Mouse (Mus musculus) forebrain, embryonic 11.5 days (tissue): ENCODE measurements at regions not wholly inside any gene's neighbourhood (a gene's known extent, or its start where the extent isn't known, plus 50 kb on each side); places are given as distances from the start of the nearest gene placed in this dataset.

ENCODE experiments used
- ATAC-seq: fragments of 200-750 bp; cut with Nextera tagmentation; replicated peaks from 2 replicates; pipeline ENCODE4 v1.8.0; 2017; ENCODE audit warnings: moderate TSS enrichment; ENCODE audit not compliant: low FRiP score
- DNase-seq: peaks from one replicate; pipeline ENCODE4 v3.0.0-alpha.2; 2017; ENCODE audit warnings: low spot score
- H3K27ac ChIP-seq: fragments of 300-500 bp; sonication (generic); 2 replicates; pipeline ENCODE4 v1.5.1; 2014; ENCODE audit warnings: low read depth, low read length
- H3K27me3 ChIP-seq: fragments of 300-500 bp; sonication (generic); 2 replicates; pipeline ENCODE4 v1.6.1; 2014; ENCODE audit warnings: mild to moderate bottlenecking, low read length, mixed read lengths; ENCODE audit not compliant: control insufficient read depth, insufficient read depth
- H3K36me3 ChIP-seq: fragments of 300-500 bp; sonication (generic); 2 replicates; pipeline ENCODE4 v1.6.1; 2014; ENCODE audit warnings: mild to moderate bottlenecking, low read length, moderate library complexity, mixed read lengths; ENCODE audit not compliant: control insufficient read depth, insufficient read depth
- H3K4me1 ChIP-seq: fragments of 300-500 bp; sonication (generic); replicated peaks from 2 replicates; pipeline ENCODE4 v1.6.1; 2014; ENCODE audit warnings: low read length, mixed read lengths; ENCODE audit not compliant: control insufficient read depth, insufficient read depth
- H3K4me2 ChIP-seq: fragments of 300-500 bp; sonication (generic); 2 replicates; pipeline ENCODE4 v1.6.1; 2014; ENCODE audit warnings: low read depth, mild to moderate bottlenecking, low read length, moderate library complexity, mixed read lengths; ENCODE audit not compliant: severe bottlenecking
- H3K4me3 ChIP-seq: fragments of 300-500 bp; sonication (generic); 2 replicates; pipeline ENCODE4 v1.5.1; 2014; ENCODE audit warnings: low read depth, low read length
- H3K9ac ChIP-seq: fragments of 300-500 bp; sonication (generic); 2 replicates; pipeline ENCODE4 v1.6.1; 2014; ENCODE audit warnings: low read length
- H3K9me3 ChIP-seq: fragments of 300-500 bp; sonication (generic); 2 replicates; pipeline ENCODE4 v1.6.1; 2016; ENCODE audit warnings: low read length, mixed read lengths; ENCODE audit not compliant: control insufficient read depth
- WGBS: fragments of 180-500 bp; shearing (Covaris S2); extraction: QIAGEN DNeasy Blood & Tissue Kit; methylation state at CpG from one replicate; pipeline ENCODE4 v1.1.7; 2014; 5-methylcytosine and 5-hydroxymethylcytosine counted together

GRCm38 (mm10) chr4:45746451-45746850, 52.4 kb upstream of the Aldh1b1 start:
- H3K9me3 ChIP-seq, result no peaks in the 10 kb centered on the region
- no peaks in the 10 kb centered on the region for H3K27me3 ChIP-seq
- DNase-seq, result no peak
- H3K36me3 ChIP-seq, result no peaks in the 10 kb centered on the region
- no peak overlapping the region for H3K9ac ChIP-seq
- no peak overlapping the region for H3K4me2 ChIP-seq
- ATAC-seq, result no peak
- H3K27ac ChIP-seq, result no peak overlapping the region
- H3K4me1 ChIP-seq, result no peaks in the 10 kb centered on the region
- WGBS, result 81% methylated on average over 3 of the region's 3 CpGs
- no peak overlapping the region for H3K4me3 ChIP-seq

- Histone ChIP-seq H3K4me2 (no peak overlapping the region), H3K9ac (no peak overlapping the region), H3K27ac (no peak overlapping the region), H3K4me1 (no peaks in the 10 kb centered on the region), H3K9me3 (no peaks in the 10 kb centered on the region), H3K4me3 (no peak overlapping the region), H3K36me3 (no peaks in the 10 kb centered on the region), H3K27me3 (no peaks in the 10 kb centered on the region)
- 73% methylated on average over 9 of the region's 9 CpGs for WGBS
- DNase-seq, result no peak
- no peak for ATAC-seq
Observed at GRCm38 (mm10) chr4:45745746-45746145, 53.1 kb upstream of the Aldh1b1 start.

GRCm38 (mm10) chr4:45744849-45745407, 53.9 kb upstream of the Aldh1b1 start:
- no peak for ATAC-seq
- no peak overlapping the region for H3K4me3 ChIP-seq
- H3K4me1 ChIP-seq, result no peaks in the 10 kb centered on the region
- no peaks in the 10 kb centered on the region for H3K36me3 ChIP-seq
- H3K9ac ChIP-seq, result no peak overlapping the region
- no peaks in the 10 kb centered on the region for H3K9me3 ChIP-seq
- DNase-seq, result no peak
- H3K27me3 ChIP-seq, result no peaks in the 10 kb centered on the region
- no peak overlapping the region for H3K27ac ChIP-seq
- no peak overlapping the region for H3K4me2 ChIP-seq
- WGBS, result 98% methylated on average over 4 of the region's 4 CpGs

- Histone ChIP-seq H3K9ac (no peak overlapping the region), H3K4me1 (peaks cover 4% of the 10 kb centered on the region; the same call in 1 of the 2 replicates), H3K4me3 (no peak overlapping the region), H3K9me3 (no peaks in the 10 kb centered on the region), H3K36me3 (no peaks in the 10 kb centered on the region), H3K4me2 (no peak overlapping the region), H3K27ac (no peak overlapping the region), H3K27me3 (no peaks in the 10 kb centered on the region)
- no peak for ATAC-seq
- DNase-seq, result no peak
- WGBS, result 88% methylated on average over 12 of the region's 12 CpGs
Observed at GRCm38 (mm10) chr4:45740779-45741365, 58.0 kb upstream of the Aldh1b1 start.

GRCm38 (mm10) chr4:45740319-45740718, 58.5 kb upstream of the Aldh1b1 start:
- Histone ChIP-seq H3K27me3 (no peaks in the 10 kb centered on the region), H3K4me1 (peaks cover 4% of the 10 kb centered on the region; the same call in 1 of the 2 replicates), H3K36me3 (no peaks in the 10 kb centered on the region), H3K9me3 (no peaks in the 10 kb centered on the region), H3K4me2 (no peak overlapping the region), H3K4me3 (no peak overlapping the region), H3K9ac (no peak overlapping the region), H3K27ac (no peak overlapping the region)
- DNase-seq (no peak), ATAC-seq (no peak)
- WGBS, result 83% methylated on average over 5 of the region's 5 CpGs

- H3K4me3 ChIP-seq, result no peak overlapping the region
- 89% methylated on average over 3 of the region's 3 CpGs for WGBS
- DNase-seq, result no peak
- peaks cover 4% of the 10 kb centered on the region; the same call in 1 of the 2 replicates for H3K4me1 ChIP-seq
- H3K36me3 ChIP-seq, result no peaks in the 10 kb centered on the region
- no peaks in the 10 kb centered on the region for H3K27me3 ChIP-seq
- ATAC-seq, result no peak
- no peak overlapping the region for H3K9ac ChIP-seq
- no peaks in the 10 kb centered on the region for H3K9me3 ChIP-seq
- no peak overlapping the region for H3K27ac ChIP-seq
- no peak overlapping the region for H3K4me2 ChIP-seq
Observed at GRCm38 (mm10) chr4:45739696-45740095, 59.1 kb upstream of the Aldh1b1 start.

- Histone ChIP-seq H3K4me2 (no peak overlapping the region), H3K9me3 (no peaks in the 10 kb centered on the region), H3K9ac (no peak overlapping the region), H3K4me3 (no peak overlapping the region), H3K4me1 (peaks cover 4% of the 10 kb centered on the region; the same call in 1 of the 2 replicates), H3K27ac (no peak overlapping the region), H3K36me3 (no peaks in the 10 kb centered on the region), H3K27me3 (no peaks in the 10 kb centered on the region)
- WGBS, result 66% methylated on average over 9 of the region's 9 CpGs
- DNase-seq (no peak), ATAC-seq (no peak)
Observed at GRCm38 (mm10) chr4:45739168-45739567, 59.7 kb upstream of the Aldh1b1 start.

GRCm38 (mm10) chr4:45738746-45739145, 60.1 kb upstream of the Aldh1b1 start:
- Histone ChIP-seq H3K36me3 (no peaks in the 10 kb centered on the region), H3K4me2 (no peak overlapping the region), H3K4me3 (no peak overlapping the region), H3K27ac (no peak overlapping the region), H3K4me1 (peaks cover 4% of the 10 kb centered on the region; the same call in 1 of the 2 replicates), H3K27me3 (no peaks in the 10 kb centered on the region), H3K9me3 (no peaks in the 10 kb centered on the region), H3K9ac (no peak overlapping the region)
- no peak for DNase-seq
- ATAC-seq, result no peak
- WGBS, result 56% methylated on average over 11 of the region's 11 CpGs

GRCm38 (mm10) chr4:45736215-45736815, 62.5 kb upstream of the Aldh1b1 start:
- Histone ChIP-seq H3K4me3 (no peak overlapping the region), H3K27ac (no peak overlapping the region)
- no peak for ATAC-seq

More at GRCm38 (mm10) chr4:45736215-45736815, 62.5 kb upstream of the Aldh1b1 start:
- Histone ChIP-seq H3K9ac (no peak overlapping the region), H3K27me3 (no peaks in the 10 kb centered on the region), H3K36me3 (no peaks in the 10 kb centered on the region), H3K4me2 (no peak overlapping the region), H3K4me1 (peaks cover 4% of the 10 kb centered on the region; the same call in 1 of the 2 replicates), H3K9me3 (no peaks in the 10 kb centered on the region)
- 47% methylated on average over 10 of the region's 10 CpGs for WGBS
- DNase-seq, result no peak
